Mouse (Mus musculus) olfactory bulb, adult 2 months (tissue): ENCODE data around the gene Daam1.

ENCODE experiments used
- CTCF ChIP-seq: fragments of 200-500 bp; IDR thresholded peaks from 2 replicates; pipeline ENCODE4 v1.5.1; 2012; ENCODE audit warnings: low read depth, mild to moderate bottlenecking, low read length, moderate library complexity; ENCODE audit not compliant: insufficient read depth
- POLR2A ChIP-seq: fragments of 200-500 bp; IDR thresholded peaks from 2 replicates; pipeline ENCODE4 v1.6.1; 2012; ENCODE audit warnings: mild to moderate bottlenecking, low read depth, low read length, moderate library complexity; ENCODE audit not compliant: insufficient read depth

DNA sequence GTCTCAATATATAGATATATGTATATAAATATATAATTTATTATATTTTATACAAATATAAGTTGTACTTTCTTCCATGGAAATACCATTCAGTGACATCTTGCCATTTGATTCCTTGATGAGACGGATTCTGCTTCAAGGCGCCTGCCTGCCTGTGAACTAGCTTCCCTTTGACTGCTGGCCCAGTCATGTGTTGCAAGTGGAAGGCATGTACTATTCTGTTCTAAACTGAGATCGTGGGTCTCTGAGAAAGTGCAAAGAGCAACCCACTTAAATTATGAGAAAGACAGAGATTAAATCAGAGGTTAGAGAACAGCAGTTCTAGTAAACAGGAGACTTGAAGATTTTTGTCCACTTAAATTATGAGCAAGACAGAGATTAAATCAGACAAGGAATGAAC lies 46.9 kb upstream of the Daam1 start:
- no peak for TF ChIP-seq POLR2A
- TF ChIP-seq CTCF, result no peak
